Mouse (Mus musculus) liver, postnatal 0 days (tissue): Measurements from ENCODE around the gene Cacna2d4. TPM values are rescaled to one million over a fixed set of nuclear protein-coding genes. Genes with fewer than 3 reads are reported as not detected.
"Not testable (repeated sequence)": the region's sequence is repeated elsewhere in the genome, so short reads cannot be mapped to it uniquely, and the experiment has no call there.

Source experiments
- ATAC-seq: fragments of 200-750 bp; cut with Nextera tagmentation; 2 replicates; pipeline ENCODE4 v1.8.0; 2017; ENCODE audit warnings: mild to moderate bottlenecking, moderate library complexity
- DNase-seq: peaks from one replicate; pipeline ENCODE4 v3.0.0-alpha.2; 2016
- H3K27ac ChIP-seq: fragments of 300-500 bp; sonication (generic); 2 replicates; pipeline ENCODE4 v1.5.1; 2014; ENCODE audit warnings: antibody characterized with exemption, moderate library complexity, mild to moderate bottlenecking, low read depth
- H3K27me3 ChIP-seq: fragments of 300-500 bp; sonication (generic); 2 replicates; pipeline ENCODE4 v1.6.1; 2014; ENCODE audit warnings: low read length, control low read depth, mixed read lengths; ENCODE audit not compliant: insufficient read depth
- H3K36me3 ChIP-seq: fragments of 300-500 bp; sonication (generic); replicated peaks from 2 replicates; pipeline ENCODE4 v1.6.1; 2014; ENCODE audit warnings: mild to moderate bottlenecking, control low read depth, low read length, moderate library complexity, mixed read lengths; ENCODE audit not compliant: insufficient read depth
- H3K4me1 ChIP-seq: fragments of 300-500 bp; sonication (generic); 2 replicates; pipeline ENCODE4 v1.6.1; 2014; ENCODE audit warnings: antibody characterized with exemption, mild to moderate bottlenecking, control low read depth; ENCODE audit not compliant: insufficient read depth
- H3K4me2 ChIP-seq: fragments of 300-500 bp; sonication (generic); 2 replicates; pipeline ENCODE4 v1.6.1; 2014; ENCODE audit warnings: low read depth, mild to moderate bottlenecking, low read length, moderate library complexity, mixed read lengths
- H3K4me3 ChIP-seq: fragments of 300-500 bp; sonication (generic); 2 replicates; pipeline ENCODE4 v1.5.1; 2014; ENCODE audit warnings: low read depth, low read length
- H3K9ac ChIP-seq: fragments of 300-500 bp; sonication (generic); replicated peaks from 2 replicates; pipeline ENCODE4 v1.6.1; 2014; ENCODE audit warnings: mild to moderate bottlenecking, moderate library complexity
- H3K9me3 ChIP-seq: fragments of 300-500 bp; sonication (generic); 2 replicates; pipeline ENCODE4 v1.6.1; 2016; ENCODE audit warnings: mild to moderate bottlenecking, control low read depth, low read length, mixed read lengths
- CTCF ChIP-seq: sonication (generic); IDR thresholded peaks from 2 replicates; pipeline ENCODE4 v1.5.1; 2016; ENCODE audit warnings: antibody characterized with exemption, low read depth
- EP300 ChIP-seq: IDR thresholded peaks from 2 replicates; pipeline ENCODE4 v1.6.1; 2016; ENCODE audit warnings: antibody characterized with exemption, low read depth, mild to moderate bottlenecking
- WGBS: fragments of 180-500 bp; shearing (Covaris S2); extraction: QIAGEN DNeasy Blood & Tissue Kit; methylation state at CpG from one replicate; pipeline ENCODE4 v1.1.7; 2014; ENCODE audit not compliant: insufficient replicate concordance; 5-methylcytosine and 5-hydroxymethylcytosine counted together
- polyA plus RNA-seq: library from polyadenylated mRNA; unstranded; fragments of >200 nt; fragmentation: Nextera tagmentation; extraction: Ambion mirVana; gene quantifications from 2 replicates; pipeline ENCODE4 v1.2.1, GENCODE M21; 2015

Gene Cacna2d4
- polyA plus RNA-seq, 1 experiment from 2014 or later = 0.08 TPM

DNA sequence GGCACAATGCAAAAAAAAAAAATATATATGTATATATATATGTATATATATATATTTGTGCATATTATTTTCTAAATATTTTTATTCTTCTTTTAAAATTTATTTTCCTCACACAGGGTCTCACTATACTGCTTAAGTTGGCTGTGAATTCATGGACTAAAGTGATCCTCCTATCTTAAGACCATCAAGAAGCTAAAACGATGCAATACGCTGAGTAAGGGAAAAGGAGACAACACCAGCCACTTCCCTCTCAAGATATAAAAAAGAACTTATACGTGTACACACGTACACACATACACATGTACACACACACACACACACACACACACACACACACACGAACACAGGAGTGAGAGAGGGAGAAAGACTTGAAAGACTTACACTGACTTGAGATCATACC, 127.3 kb downstream of the Cacna2d4 start:
- ATAC-seq (no peak), DNase-seq (no peak)
- 79% methylated on average over 5 of the region's 5 CpGs for WGBS
- Histone ChIP-seq H3K36me3 (peaks cover 57% of the 10 kb centered on the region), H3K27me3 (no peaks in the 10 kb centered on the region), H3K9me3 (no peaks in the 10 kb centered on the region), H3K4me2 (no peak overlapping the region), H3K4me3 (no peak overlapping the region), H3K4me1 (no peaks in the 10 kb centered on the region; the same call in none of the 2 replicates), H3K27ac (no peak overlapping the region), H3K9ac (no peak overlapping the region)
- TF ChIP-seq CTCF (no peak), EP300 (no peak)

DNA sequence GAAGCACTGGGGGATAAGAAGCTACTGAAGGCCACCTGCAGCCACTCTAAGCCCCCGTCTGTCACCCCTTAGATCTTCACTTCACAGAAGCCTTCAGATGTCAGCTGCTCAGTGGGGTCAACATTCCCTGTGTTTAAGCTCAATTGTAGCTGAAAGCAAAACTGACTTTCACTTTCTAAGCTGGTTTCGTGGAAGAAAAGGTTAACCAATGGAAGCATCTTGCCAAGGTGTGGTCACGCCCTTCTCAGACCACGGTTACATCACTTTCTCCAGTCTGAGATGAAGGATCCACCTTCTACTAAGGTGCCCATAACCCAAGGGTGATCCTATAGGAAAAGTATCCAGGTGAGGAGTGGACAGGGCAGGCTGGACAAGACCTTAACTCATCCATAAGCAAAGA, 130.5 kb downstream of the Cacna2d4 start:
- not testable (repeated sequence) for H3K4me2 ChIP-seq, DNase-seq, H3K9ac ChIP-seq, ATAC-seq, H3K27ac ChIP-seq, H3K4me1 ChIP-seq, H3K9me3 ChIP-seq, H3K27me3 ChIP-seq, H3K4me3 ChIP-seq
- 75% methylated on average over 3 of the region's 4 CpGs for WGBS
- H3K36me3 ChIP-seq = peaks cover 40% of the 10 kb centered on the region

DNA sequence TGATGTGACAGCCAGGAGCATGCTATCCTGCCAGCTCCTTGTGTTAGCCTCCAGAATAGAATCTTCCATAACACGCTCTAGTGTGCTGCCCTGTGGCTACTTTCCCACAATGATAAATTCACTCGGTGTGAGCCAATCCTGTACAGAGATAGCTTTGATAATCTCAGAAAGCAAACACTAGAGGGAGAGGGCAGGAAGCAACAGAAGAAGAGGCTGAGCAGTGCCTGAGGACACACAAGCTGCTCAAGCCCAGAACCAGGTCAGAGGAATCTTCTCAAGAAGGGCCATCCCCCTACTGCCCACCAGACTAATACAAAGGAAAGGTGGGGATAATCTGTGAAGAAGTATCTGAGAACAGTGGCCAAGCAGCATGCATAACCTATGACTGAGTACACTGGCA, 131.1 kb downstream of the Cacna2d4 start:
- Histone ChIP-seq H3K4me1 (peaks cover 3% of the 10 kb centered on the region), H3K9me3 (no peaks in the 10 kb centered on the region), H3K4me3 (no peak overlapping the region), H3K4me2 (no peak overlapping the region), H3K9ac (no peak overlapping the region), H3K36me3 (peaks cover 37% of the 10 kb centered on the region), H3K27ac (no peak overlapping the region), H3K27me3 (no peaks in the 10 kb centered on the region)
- 48% methylated on average over 2 of the region's 2 CpGs for WGBS
- no peak for DNase-seq
- TF ChIP-seq CTCF (no peak), EP300 (no peak)
- no peak for ATAC-seq

DNA sequence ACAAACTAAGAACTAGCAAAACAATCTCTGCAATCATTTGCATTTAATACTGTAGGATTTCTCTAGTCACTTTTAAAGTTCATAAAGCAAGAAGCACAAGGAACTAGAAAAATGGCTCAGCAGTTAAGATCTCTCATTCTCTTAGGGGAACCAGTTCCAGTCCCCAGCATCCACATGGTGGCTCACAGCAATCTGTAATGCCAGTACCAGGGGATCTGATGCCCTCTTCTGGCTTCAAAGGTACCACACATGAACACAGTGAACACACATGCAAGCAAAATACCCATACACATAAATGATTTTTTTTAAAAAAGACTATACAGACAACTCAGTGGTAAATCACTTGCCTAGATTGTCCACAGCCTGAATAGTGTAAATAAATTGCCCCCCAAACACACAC, 135.3 kb downstream of the Cacna2d4 start:
- H3K27me3 ChIP-seq = no peaks in the 10 kb centered on the region
- H3K9me3 ChIP-seq = no peaks in the 10 kb centered on the region
- no peak overlapping the region for H3K4me3 ChIP-seq
- no peak overlapping the region for H3K27ac ChIP-seq
- H3K36me3 ChIP-seq = peaks cover 12% of the 10 kb centered on the region
- DNase-seq (no peak), ATAC-seq (no peak)
- H3K4me2 ChIP-seq = no peak overlapping the region
- TF ChIP-seq CTCF (peak; percentile 35), EP300 (no peak)
- H3K9ac ChIP-seq = no peak overlapping the region
- H3K4me1 ChIP-seq = peaks cover 33% of the 10 kb centered on the region

DNA sequence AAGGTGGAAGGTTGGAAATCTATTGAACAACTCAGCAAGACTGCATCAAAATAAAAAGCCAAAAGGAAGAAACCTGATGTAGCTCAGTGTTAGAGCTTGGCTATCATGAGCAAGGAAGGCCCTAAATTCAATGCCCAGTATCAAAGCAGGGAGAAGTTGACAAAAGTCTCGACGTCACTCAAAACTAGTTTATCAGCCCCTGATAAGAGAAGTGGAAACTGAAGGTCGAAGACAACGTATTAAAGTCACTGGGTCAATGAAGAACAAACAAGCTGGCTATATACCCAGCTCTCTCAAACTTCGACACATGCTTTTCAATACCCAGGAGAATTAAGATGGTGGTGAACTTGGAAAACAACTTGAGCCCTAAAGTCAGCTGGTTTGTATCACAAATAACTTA, 135.9 kb downstream of the Cacna2d4 start:
- 34% methylated on average over 5 of the region's 5 CpGs for WGBS
- Histone ChIP-seq H3K9me3 (no peaks in the 10 kb centered on the region), H3K27ac (no peak overlapping the region), H3K36me3 (peaks cover 12% of the 10 kb centered on the region), H3K9ac (no peak overlapping the region; the same call in 1 of the 2 replicates), H3K27me3 (no peaks in the 10 kb centered on the region), H3K4me3 (no peak overlapping the region), H3K4me2 (no peak overlapping the region), H3K4me1 (peaks cover 38% of the 10 kb centered on the region)
- no peak for TF ChIP-seq CTCF
- TF ChIP-seq EP300 = no peak
- DNase-seq = no peak
- no peak for ATAC-seq

DNA sequence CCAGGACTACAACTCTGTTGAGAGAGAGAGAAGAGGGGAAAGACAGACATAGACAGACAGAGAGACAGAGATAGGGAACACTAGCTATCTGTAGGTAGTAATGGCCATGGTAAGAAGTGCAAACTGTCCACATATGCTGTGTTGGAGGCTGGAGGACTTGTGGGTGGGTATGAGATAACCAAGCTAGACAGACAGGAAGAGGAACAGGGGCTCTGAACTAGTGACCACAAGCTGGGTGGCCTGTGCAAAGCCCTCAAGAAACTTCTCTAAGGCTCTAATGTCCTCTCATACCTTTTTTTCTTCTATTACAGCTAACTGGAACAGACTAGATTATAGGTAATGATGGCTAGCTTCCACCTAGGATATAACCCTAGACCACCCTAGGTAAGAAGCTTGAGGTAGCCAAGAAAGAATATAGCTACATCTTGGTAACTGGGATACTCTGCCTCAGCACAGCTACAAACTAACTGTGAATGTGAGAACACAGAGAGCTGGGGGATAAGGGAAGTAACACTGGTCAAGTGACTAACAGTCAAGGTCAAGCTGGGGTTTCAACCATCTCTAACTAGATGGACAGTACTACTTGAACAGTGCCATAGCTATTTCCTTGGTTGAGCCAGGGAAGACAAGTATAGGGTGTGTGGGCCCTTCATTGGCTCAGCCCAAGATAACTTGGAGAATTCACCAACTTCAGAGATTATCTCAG, 136.8 kb downstream of the Cacna2d4 start:
- TF ChIP-seq EP300 (no peak), CTCF (no peak)
- Histone ChIP-seq H3K4me2 (no peak overlapping the region), H3K4me3 (no peak overlapping the region), H3K27ac (peak overlapping the region; percentile 44; the same call in 1 of the 2 replicates), H3K9ac (no peak overlapping the region), H3K36me3 (peaks cover 12% of the 10 kb centered on the region), H3K27me3 (no peaks in the 10 kb centered on the region), H3K9me3 (no peaks in the 10 kb centered on the region), H3K4me1 (peaks cover 47% of the 10 kb centered on the region)
- no peak for ATAC-seq
- DNase-seq = no peak

DNA sequence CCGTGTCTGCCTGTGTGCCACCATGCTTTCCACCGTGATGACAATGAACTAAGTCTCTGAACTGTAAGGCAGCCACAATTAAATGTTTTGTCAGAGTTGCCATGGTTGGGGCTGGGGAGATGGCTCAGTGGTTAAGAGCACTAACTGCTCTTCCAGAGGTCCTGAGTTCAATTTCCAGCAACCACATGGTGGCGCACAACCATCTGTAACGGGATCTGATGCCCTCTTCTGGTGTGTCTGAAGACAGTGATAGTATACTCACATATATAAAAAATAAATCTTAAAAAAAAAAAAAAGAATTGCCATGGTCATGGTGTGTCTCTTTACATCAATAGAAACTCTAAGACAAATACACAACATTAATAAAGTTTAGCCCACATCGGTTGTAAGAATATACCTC, 138.7 kb downstream of the Cacna2d4 start:
- WGBS = 59% methylated on average over 5 of the region's 5 CpGs
- H3K4me1 ChIP-seq = peaks cover 55% of the 10 kb centered on the region
- H3K27me3 ChIP-seq = no peaks in the 10 kb centered on the region
- ATAC-seq (no peak), DNase-seq (no peak)
- peaks cover 4% of the 10 kb centered on the region; the same call in 1 of the 2 replicates for H3K36me3 ChIP-seq
- H3K9me3 ChIP-seq = no peaks in the 10 kb centered on the region
- H3K9ac ChIP-seq = no peak overlapping the region
- H3K27ac ChIP-seq = peak overlapping the region; percentile 62
- TF ChIP-seq CTCF (peak; percentile 32; the same call in 1 of the 2 replicates), EP300 (no peak)
- no peak overlapping the region for H3K4me3 ChIP-seq
- no peak overlapping the region for H3K4me2 ChIP-seq
